9 mouse cellular contexts compared by ENCODE assay signal in the genomic region with DNA sequence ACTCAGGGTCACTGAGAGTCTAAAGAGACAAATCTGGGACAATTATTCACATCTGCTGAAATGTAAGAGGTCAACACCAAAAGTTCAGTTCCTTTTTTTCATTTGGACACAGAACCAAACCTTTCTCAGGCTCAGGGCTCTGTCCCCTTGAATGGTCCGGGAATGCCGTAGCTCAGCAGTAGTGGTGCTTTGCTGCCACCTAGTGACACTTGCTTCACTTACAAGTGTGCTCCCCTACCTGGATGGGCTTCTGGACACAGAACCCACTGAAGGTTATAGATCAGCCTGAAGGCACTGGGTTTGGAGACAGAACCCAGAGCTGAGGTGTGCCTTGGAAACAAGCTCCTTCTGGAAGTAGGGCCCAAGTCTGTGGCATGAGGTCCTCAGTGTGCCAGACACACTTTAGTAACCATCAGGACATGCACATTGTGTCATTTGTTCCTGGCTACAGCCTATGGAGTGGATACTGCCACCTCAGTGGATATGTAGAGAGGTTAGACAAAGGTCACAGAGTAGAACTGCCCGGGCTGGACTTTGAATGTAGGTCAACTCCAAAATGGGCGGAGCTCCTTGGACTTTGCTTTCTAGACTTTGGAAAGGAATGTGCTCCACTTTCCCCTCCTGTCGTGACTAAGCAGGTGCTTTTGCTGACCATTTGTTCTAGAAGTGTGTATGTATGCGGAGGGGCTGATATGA. TPM values are rescaled to one million over a fixed set of nuclear protein-coding genes. Genes with fewer than 3 reads are reported as not detected.
DNase-seq lines count a peak whose midpoint lies in the region; ATAC-seq lines count a peak whose summit lies in the region.
"Had no signal": no experiment of that assay in that cellular context is flagged by ENCODE, and none has a peak within 500 bp of the region (broad histone marks: within the 10 kb centered on the region; RNA-seq: fewer than 3 reads in every experiment).

No protein-coding gene starts in this region.

- no peak overlapping the region for H3K9ac ChIP-seq in limb, embryonic 11.5 days (ENCODE audit: low read length)
- H3K9ac ChIP-seq: embryonic facial prominence, embryonic 15.5 days had no signal

- H3K4me1 ChIP-seq in limb, embryonic 11.5 days (ENCODE audit: control insufficient read depth, insufficient read depth, low read length): no peaks in the 10 kb centered on the region
- H3K4me1 ChIP-seq: embryonic facial prominence, embryonic 15.5 days had no signal

- no peaks in the 10 kb centered on the region for H3K36me3 ChIP-seq in limb, embryonic 11.5 days (ENCODE audit: control insufficient read depth, insufficient read depth, low read length)
- H3K36me3 ChIP-seq: embryonic facial prominence, embryonic 15.5 days had no signal

- DNase-seq in A20 (ENCODE audit: low read depth, low spot score): peak; percentile 63
- DNase-seq in adrenal gland, postnatal 10 days: peak; percentile 83
- DNase-seq in embryo, embryonic 11 days: peak; percentile 84
- peak; percentile 35 to 64 for DNase-seq in gastrocnemius, postnatal 4 days (ENCODE audit: low spot score in 2 of 2)
- DNase-seq in kidney, adult 8-10 months: peak; percentile 58 to 83
- DNase-seq in limb, embryonic 11.5 days (ENCODE audit: low spot score): peak; percentile 90
- DNase-seq in spleen, postnatal 36 days (ENCODE audit: low spot score in 2 of 2): peak; percentile 12 to 23

- WGBS in limb, embryonic 11.5 days: 37% methylated on average over 6 of the region's 6 CpGs

- no peak overlapping the region for H3K4me2 ChIP-seq in limb, embryonic 11.5 days (ENCODE audit: low read depth, severe bottlenecking)
- H3K4me2 ChIP-seq: embryonic facial prominence, embryonic 15.5 days had no signal

- no peaks in the 10 kb centered on the region for H3K27me3 ChIP-seq in limb, embryonic 11.5 days (ENCODE audit: control insufficient read depth, insufficient read depth, low read length)
- H3K27me3 ChIP-seq: embryonic facial prominence, embryonic 15.5 days had no signal

- ATAC-seq in limb, embryonic 11.5 days (ENCODE audit: insufficient number of reproducible peaks, low FRiP score, low TSS enrichment, low read depth): peak; percentile 57
- ATAC-seq in monocyte, adult 5-6 weeks (replicated peaks; ENCODE audit: insufficient number of reproducible peaks, low FRiP score, low TSS enrichment, poor library complexity, severe bottlenecking): peak; percentile 70; the same call in 1 of the 2 replicates

- H3K9me3 ChIP-seq in limb, embryonic 11.5 days (ENCODE audit: control insufficient read depth, low read length): no peaks in the 10 kb centered on the region
- H3K9me3 ChIP-seq: embryonic facial prominence, embryonic 15.5 days had no signal

- no peak overlapping the region for H3K4me3 ChIP-seq in limb, embryonic 11.5 days (ENCODE audit: low read depth, low read length)
- H3K4me3 ChIP-seq: embryonic facial prominence, embryonic 15.5 days had no signal

- H3K27ac ChIP-seq in limb, embryonic 11.5 days (replicated peaks; ENCODE audit: low read depth, low read length): no peak overlapping the region
- H3K27ac ChIP-seq: embryonic facial prominence, embryonic 15.5 days had no signal

RNA-seq across cellular contexts. Expression of gene Aqp8, which starts 3.7 kb away (rescaled TPM):
- total RNA-seq in adrenal gland, postnatal 10 days (2021): 1 to 10 TPM; 3.9 to 9.3 TPM
- total RNA-seq in gastrocnemius, postnatal 4 days (2021): under 1 TPM in 1 of 2 experiments, not detected in 1; 0.18 TPM
- polyA plus RNA-seq in limb, embryonic 11.5 days (2014; fragmentation: Nextera tagmentation; extraction: Ambion mirVana): 0.39 and 0.55 TPM in 2 replicates
- not detected in 3 replicates for total RNA-seq in monocyte, adult 5-6 weeks (2017)
- polyA plus RNA-seq: embryonic facial prominence, embryonic 15.5 days had no signal

RNA-seq across cellular contexts. Expression of gene Zkscan2, which starts 34.4 kb away (rescaled TPM):
- total RNA-seq in adrenal gland, postnatal 10 days (2021): 1 to 10 TPM; 1.2 to 2.8 TPM
- total RNA-seq in gastrocnemius, postnatal 4 days (2021): 1 to 10 TPM; 1.2 to 1.3 TPM
- polyA plus RNA-seq in limb, embryonic 11.5 days (2014; fragmentation: Nextera tagmentation; extraction: Ambion mirVana): 5.3 and 7.1 TPM in 2 replicates
- not detected in 3 replicates for total RNA-seq in monocyte, adult 5-6 weeks (2017)

Comparison
In these comparisons a context has a peak if more than half of its experiments do, and no peak if none do; other contexts are left out.
1. DNase-seq: peak in every context shown above with its lines; median percentile 90 in limb, embryonic 11.5 days; 84 in embryo, embryonic 11 days; 83 in adrenal gland, postnatal 10 days; 70 in kidney, adult 8-10 months; 63 in A20; 50 in gastrocnemius, postnatal 4 days; 18 in spleen, postnatal 36 days.